Mouse (Mus musculus) stomach, embryonic 15.5 days (tissue): Measurements from ENCODE around the gene Ap2b1. TPM values are rescaled to one million over a fixed set of nuclear protein-coding genes. Genes with fewer than 3 reads are reported as not detected.

Source experiments
- ATAC-seq: fragments of 200-750 bp; cut with Nextera tagmentation; 2 replicates; pipeline ENCODE4 v1.8.0; 2017; ENCODE audit warnings: low read depth, moderate number of reproducible peaks, moderate TSS enrichment; ENCODE audit not compliant: insufficient read depth, low FRiP score
- H3K27ac ChIP-seq: fragments of 300-500 bp; sonication (generic); 2 replicates; pipeline ENCODE4 v1.5.1; 2015; ENCODE audit warnings: mild to moderate bottlenecking, inconsistent platforms
- H3K27me3 ChIP-seq: fragments of 300-500 bp; sonication (generic); replicated peaks from 2 replicates; pipeline ENCODE4 v1.6.1; 2015; ENCODE audit warnings: inconsistent platforms
- H3K36me3 ChIP-seq: fragments of 300-500 bp; sonication (generic); 2 replicates; pipeline ENCODE4 v1.6.1; 2015; ENCODE audit warnings: inconsistent platforms
- H3K4me1 ChIP-seq: fragments of 300-500 bp; sonication (generic); 2 replicates; pipeline ENCODE4 v1.6.1; 2015; ENCODE audit warnings: inconsistent platforms
- H3K4me2 ChIP-seq: fragments of 300-500 bp; sonication (generic); 2 replicates; pipeline ENCODE4 v1.6.1; 2015; ENCODE audit warnings: mild to moderate bottlenecking, inconsistent platforms
- H3K4me3 ChIP-seq: fragments of 300-500 bp; sonication (generic); replicated peaks from 2 replicates; pipeline ENCODE4 v1.5.1; 2015; ENCODE audit warnings: inconsistent platforms
- H3K9ac ChIP-seq: fragments of 300-500 bp; sonication (generic); 2 replicates; pipeline ENCODE4 v1.6.1; 2015; ENCODE audit warnings: inconsistent platforms
- H3K9me3 ChIP-seq: fragments of 300-500 bp; sonication (generic); 2 replicates; pipeline ENCODE4 v1.6.1; 2016; ENCODE audit warnings: inconsistent platforms
- WGBS: fragments of 180-500 bp; shearing (Covaris S2); methylation state at CpG from one replicate; pipeline ENCODE4 v1.1.7; 2015; 5-methylcytosine and 5-hydroxymethylcytosine counted together
- polyA plus RNA-seq: library from polyadenylated mRNA; unstranded; fragments of >200 nt; fragmentation: Nextera tagmentation; extraction: Ambion mirVana; gene quantifications from 2 replicates; pipeline ENCODE4 v1.2.1, GENCODE M21; 2015

Gene Ap2b1
- polyA plus RNA-seq, 1 experiment from 2014 or later = 42.3 TPM

DNA sequence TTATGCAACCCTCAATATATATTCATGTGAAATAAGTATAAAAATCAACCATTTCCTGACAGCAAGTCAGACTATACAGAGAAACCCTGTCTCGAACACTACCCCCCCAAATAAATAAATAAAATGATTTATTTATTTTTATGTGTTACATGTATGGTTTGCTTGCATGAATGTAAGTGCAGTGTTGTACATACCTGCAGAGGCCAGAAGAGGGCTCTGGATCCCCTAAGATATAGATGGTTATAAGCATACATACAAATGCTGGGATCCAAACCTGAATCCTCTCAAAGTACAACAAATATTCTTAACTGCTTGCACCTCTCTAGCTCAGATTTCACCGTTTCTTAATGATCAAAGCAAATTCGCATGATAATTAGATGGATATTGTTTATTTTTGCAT lies 58.6 kb downstream of the Ap2b1 start:
- 69% methylated on average over 3 of the region's 3 CpGs for WGBS
- no peaks in the 10 kb centered on the region for H3K27me3 ChIP-seq
- ATAC-seq = no peak
- no peak overlapping the region for H3K9ac ChIP-seq
- no peaks in the 10 kb centered on the region for H3K9me3 ChIP-seq
- H3K4me1 ChIP-seq = no peaks in the 10 kb centered on the region
- no peak overlapping the region for H3K4me3 ChIP-seq
- H3K4me2 ChIP-seq = no peak overlapping the region
- H3K36me3 ChIP-seq = peaks cover 6% of the 10 kb centered on the region; the same call in 1 of the 2 replicates
- H3K27ac ChIP-seq = no peak overlapping the region

GRCm38 (mm10) chr11:83364656-83365055 lies 65.8 kb downstream of the Ap2b1 start:
- no peak overlapping the region for H3K9ac ChIP-seq
- H3K36me3 ChIP-seq = peaks cover 19% of the 10 kb centered on the region
- 94% methylated on average over 6 of the region's 6 CpGs for WGBS
- H3K27me3 ChIP-seq = no peaks in the 10 kb centered on the region
- no peak for ATAC-seq
- no peaks in the 10 kb centered on the region for H3K9me3 ChIP-seq
- no peak overlapping the region for H3K4me3 ChIP-seq
- H3K4me2 ChIP-seq = no peak overlapping the region
- H3K4me1 ChIP-seq = no peaks in the 10 kb centered on the region
- H3K27ac ChIP-seq = no peak overlapping the region

GRCm38 (mm10) chr11:83371267-83371666 lies 72.4 kb downstream of the Ap2b1 start:
- Histone ChIP-seq H3K4me3 (no peak overlapping the region), H3K36me3 (peaks cover 33% of the 10 kb centered on the region), H3K27ac (no peak overlapping the region), H3K9ac (no peak overlapping the region), H3K4me2 (no peak overlapping the region), H3K4me1 (no peaks in the 10 kb centered on the region), H3K9me3 (no peaks in the 10 kb centered on the region), H3K27me3 (no peaks in the 10 kb centered on the region)
- no peak for ATAC-seq
- WGBS = 93% methylated on average over 4 of the region's 4 CpGs

DNA sequence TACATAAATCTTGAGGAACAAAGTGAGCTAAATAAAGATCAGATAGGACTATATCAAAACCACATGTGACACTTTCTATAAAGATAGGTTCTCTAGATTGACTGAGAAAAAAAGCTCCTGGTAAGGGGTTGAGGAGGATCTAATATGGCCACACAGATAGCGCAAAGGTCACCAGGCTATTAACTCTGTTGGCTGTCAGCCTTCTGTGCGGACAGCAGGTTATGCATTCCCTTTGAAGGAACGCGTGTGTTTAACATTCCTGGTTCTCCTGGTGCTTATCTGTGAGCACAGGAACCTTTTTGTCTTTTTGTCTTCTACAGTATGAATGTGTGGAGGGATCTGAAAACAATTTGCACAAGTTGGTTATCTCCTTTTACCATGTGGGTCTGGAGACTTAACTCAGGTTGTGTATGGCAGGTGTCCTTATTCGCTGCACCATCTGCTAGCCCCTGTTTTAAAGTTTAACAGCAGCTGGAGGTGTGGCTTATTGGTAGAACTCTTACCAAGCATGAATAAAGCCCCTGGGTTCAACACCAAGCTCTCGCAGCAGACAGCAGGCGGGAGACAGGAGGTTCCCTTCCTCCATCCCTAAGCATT lies 81.0 kb downstream of the Ap2b1 start:
- no peak overlapping the region for H3K9ac ChIP-seq
- no peak overlapping the region for H3K4me3 ChIP-seq
- ATAC-seq = no peak
- no peaks in the 10 kb centered on the region for H3K4me1 ChIP-seq
- H3K9me3 ChIP-seq = no peaks in the 10 kb centered on the region
- H3K4me2 ChIP-seq = no peak overlapping the region
- H3K36me3 ChIP-seq = 0 out of 2 replicates have a peak, but pooled peaks cover 5% of the 10 kb centered on the region
- H3K27ac ChIP-seq = no peak overlapping the region
- 63% methylated on average over 7 of the region's 7 CpGs for WGBS
- H3K27me3 ChIP-seq = no peaks in the 10 kb centered on the region

DNA sequence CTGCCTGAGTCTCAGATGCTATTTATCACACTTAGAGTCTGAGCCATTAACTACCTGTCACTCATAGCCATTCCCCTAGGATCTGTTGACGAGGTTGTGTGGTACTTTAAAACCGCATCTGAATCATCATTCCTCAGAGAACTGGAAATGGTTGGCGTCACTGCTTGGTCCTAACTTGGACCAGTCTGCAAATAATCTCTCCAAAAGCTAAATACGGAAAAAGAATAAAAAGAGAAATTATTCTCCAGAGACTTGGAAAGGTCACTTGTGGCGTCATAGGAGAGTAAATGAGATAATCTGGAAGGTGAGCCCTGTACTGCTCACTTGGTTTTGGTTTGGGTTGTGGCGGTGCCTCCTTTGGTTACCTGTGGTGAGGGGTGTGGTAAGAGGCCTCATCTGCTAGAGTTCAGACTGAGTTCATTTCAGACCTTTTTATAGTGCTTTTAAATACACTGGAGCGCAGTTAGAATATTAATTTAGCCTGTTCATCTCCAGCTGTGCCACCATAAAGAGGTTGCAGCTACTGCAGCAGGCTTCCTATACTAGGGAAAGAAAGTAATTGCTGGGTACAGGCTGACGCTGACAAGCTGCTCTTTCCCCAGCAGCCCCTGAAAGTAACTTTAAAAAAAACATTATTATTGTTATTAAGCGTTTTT lies 84.2 kb downstream of the Ap2b1 start:
- H3K27ac ChIP-seq = no peak overlapping the region
- no peaks in the 10 kb centered on the region for H3K9me3 ChIP-seq
- H3K27me3 ChIP-seq = no peaks in the 10 kb centered on the region
- WGBS = 67% methylated on average over 9 of the region's 9 CpGs
- H3K4me3 ChIP-seq = no peak overlapping the region
- ATAC-seq = no peak
- H3K36me3 ChIP-seq = no peaks in the 10 kb centered on the region
- no peak overlapping the region for H3K4me2 ChIP-seq
- H3K4me1 ChIP-seq = no peaks in the 10 kb centered on the region
- no peak overlapping the region for H3K9ac ChIP-seq

DNA sequence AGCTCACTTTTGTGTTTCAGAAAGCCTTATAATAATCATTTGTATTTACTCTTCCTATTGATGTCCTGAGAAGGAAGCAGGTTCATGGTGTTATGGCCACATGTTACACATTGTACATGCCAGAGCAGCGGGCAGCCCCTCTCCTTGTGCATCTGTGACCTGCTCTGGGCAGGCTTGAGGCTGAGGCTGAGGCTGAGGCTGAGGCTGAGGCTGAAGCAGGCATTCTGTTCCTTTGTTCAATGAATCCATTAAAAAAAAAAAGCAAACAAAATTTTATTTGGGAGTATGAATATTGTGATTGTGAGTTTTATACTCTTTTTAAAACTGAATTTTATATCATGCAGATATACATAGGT lies 84.7 kb downstream of the Ap2b1 start:
- H3K27ac ChIP-seq = no peak overlapping the region
- no peak overlapping the region for H3K4me3 ChIP-seq
- H3K27me3 ChIP-seq = no peaks in the 10 kb centered on the region
- 85% methylated on average over 1 of the region's 1 CpGs for WGBS
- no peak overlapping the region for H3K9ac ChIP-seq
- no peaks in the 10 kb centered on the region for H3K9me3 ChIP-seq
- no peak for ATAC-seq
- no peak overlapping the region for H3K4me2 ChIP-seq
- H3K4me1 ChIP-seq = no peaks in the 10 kb centered on the region
- H3K36me3 ChIP-seq = no peaks in the 10 kb centered on the region

GRCm38 (mm10) chr11:83393062-83393461 lies 94.2 kb downstream of the Ap2b1 start:
- H3K4me1 ChIP-seq = no peaks in the 10 kb centered on the region
- no peak overlapping the region for H3K4me3 ChIP-seq
- no peak overlapping the region for H3K4me2 ChIP-seq
- ATAC-seq = no peak
- no peaks in the 10 kb centered on the region for H3K9me3 ChIP-seq
- WGBS = 87% methylated on average over 4 of the region's 4 CpGs
- no peak overlapping the region for H3K27ac ChIP-seq
- H3K36me3 ChIP-seq = 0 out of 2 replicates have a peak, but pooled peaks cover 22% of the 10 kb centered on the region
- no peak overlapping the region for H3K9ac ChIP-seq
- H3K27me3 ChIP-seq = no peaks in the 10 kb centered on the region

DNA sequence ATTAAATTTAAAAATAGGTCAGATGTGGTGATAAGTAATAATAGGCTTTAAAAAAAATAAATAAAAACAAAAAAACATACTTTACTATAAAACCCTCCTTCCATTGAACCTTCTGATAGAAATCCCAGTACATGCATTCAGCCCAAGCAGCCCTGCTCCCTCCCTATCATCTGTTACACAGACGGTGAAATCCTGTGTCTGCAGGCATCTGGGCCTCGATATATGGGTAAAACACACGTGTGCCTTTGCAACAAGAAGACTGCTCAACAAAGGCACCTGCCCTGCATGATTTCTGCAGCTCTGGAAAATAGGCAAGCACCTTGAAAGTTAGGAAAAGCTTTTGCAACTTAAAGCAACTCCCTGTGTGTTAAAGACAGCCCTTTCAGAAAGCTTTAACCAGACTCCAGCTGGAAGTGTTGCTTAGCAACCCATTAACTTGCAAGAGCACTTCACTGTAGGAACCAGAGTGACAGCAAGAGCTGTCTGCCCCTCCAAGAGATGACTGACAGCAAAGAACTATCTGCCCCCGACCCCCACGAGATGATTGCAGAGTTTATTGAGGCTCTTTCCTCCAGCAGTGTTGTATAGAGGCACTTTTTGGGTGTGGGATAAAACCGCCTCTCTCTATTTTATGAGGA lies 96.1 kb downstream of the Ap2b1 start:
- Histone ChIP-seq H3K27me3 (no peaks in the 10 kb centered on the region), H3K9me3 (no peaks in the 10 kb centered on the region), H3K4me3 (no peak overlapping the region), H3K36me3 (peaks cover 29% of the 10 kb centered on the region), H3K9ac (no peak overlapping the region), H3K4me2 (no peak overlapping the region), H3K27ac (no peak overlapping the region), H3K4me1 (no peaks in the 10 kb centered on the region)
- WGBS = 64% methylated on average over 6 of the region's 6 CpGs
- ATAC-seq = no peak

DNA sequence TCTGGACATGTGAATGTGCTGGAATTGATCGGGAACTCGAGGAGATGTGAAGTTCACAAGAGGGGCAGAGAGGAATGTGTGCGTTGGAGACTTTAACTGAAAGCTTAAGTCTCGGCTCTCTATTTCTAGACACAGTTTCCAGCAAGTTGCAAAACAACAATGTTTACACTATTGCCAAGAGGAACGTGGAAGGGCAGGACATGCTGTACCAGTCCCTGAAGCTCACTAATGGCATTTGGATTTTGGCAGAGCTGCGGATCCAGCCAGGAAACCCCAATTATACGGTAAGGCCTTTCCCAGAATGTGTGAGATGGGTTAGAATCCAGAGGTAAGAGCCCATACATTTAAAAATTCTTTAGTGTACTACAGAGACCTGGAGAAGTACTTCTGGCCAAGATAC lies 98.8 kb downstream of the Ap2b1 start:
- no peak for ATAC-seq
- Histone ChIP-seq H3K36me3 (peaks cover 28% of the 10 kb centered on the region), H3K9ac (no peak overlapping the region), H3K4me1 (no peaks in the 10 kb centered on the region), H3K9me3 (no peaks in the 10 kb centered on the region), H3K27me3 (no peaks in the 10 kb centered on the region), H3K4me2 (no peak overlapping the region), H3K27ac (no peak overlapping the region), H3K4me3 (no peak overlapping the region)
- 87% methylated on average over 7 of the region's 7 CpGs for WGBS

GRCm38 (mm10) chr11:83398724-83399123 lies 99.9 kb downstream of the Ap2b1 start:
- WGBS = 75% methylated on average over 5 of the region's 5 CpGs

DNA sequence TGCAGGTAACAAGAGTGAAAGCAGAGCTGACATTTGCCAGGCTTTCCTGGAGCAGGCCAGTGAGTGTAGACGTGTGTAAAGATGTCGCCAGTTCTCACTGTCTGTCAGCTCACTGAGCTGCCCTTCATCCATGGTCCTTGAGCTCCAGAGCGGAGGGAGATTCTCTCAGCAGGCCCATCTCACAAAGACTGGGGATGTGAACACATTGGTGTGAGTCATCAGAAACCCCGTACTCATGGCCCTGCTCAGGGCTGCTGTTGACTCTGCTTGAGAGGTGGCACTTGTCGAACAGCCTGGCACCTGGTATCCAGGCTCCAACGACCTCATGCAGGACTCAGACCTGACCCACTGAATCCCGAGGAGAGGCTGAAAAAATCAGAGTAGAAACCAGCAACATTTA lies 105.0 kb downstream of the Ap2b1 start:
- Histone ChIP-seq H3K9ac (no peak overlapping the region), H3K36me3 (peaks cover 10% of the 10 kb centered on the region), H3K4me3 (no peak overlapping the region), H3K27me3 (no peaks in the 10 kb centered on the region), H3K27ac (no peak overlapping the region), H3K9me3 (no peaks in the 10 kb centered on the region), H3K4me2 (no peak overlapping the region), H3K4me1 (no peaks in the 10 kb centered on the region)
- WGBS = 75% methylated on average over 7 of the region's 7 CpGs
- no peak for ATAC-seq

More at GRCm38 (mm10) chr11:83398724-83399123, 99.9 kb downstream of the Ap2b1 start:
- Histone ChIP-seq H3K4me3 (no peak overlapping the region), H3K4me2 (no peak overlapping the region), H3K27me3 (no peaks in the 10 kb centered on the region), H3K36me3 (peaks cover 33% of the 10 kb centered on the region), H3K9me3 (no peaks in the 10 kb centered on the region), H3K27ac (no peak overlapping the region), H3K4me1 (no peaks in the 10 kb centered on the region), H3K9ac (no peak overlapping the region)
- no peak for ATAC-seq

DNA sequence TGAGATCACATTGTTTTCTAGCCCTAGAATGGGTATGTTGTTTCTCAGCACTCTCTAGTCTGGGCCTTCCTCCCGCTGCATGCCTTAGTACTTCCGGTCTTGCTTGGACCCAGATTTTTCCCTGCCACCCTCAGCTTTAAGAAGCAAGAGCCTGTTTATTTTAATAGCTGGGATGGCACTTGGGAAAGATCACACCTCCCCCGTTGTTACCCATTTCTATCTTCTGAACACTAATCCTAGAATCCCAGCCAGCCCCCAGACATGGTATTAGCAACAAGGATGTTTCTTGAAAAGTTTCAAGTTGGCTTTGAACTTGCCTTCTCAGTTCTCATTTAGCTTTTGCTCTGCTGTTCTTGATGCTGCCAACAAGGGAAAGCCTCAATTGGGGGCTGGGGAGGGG lies 107.6 kb downstream of the Ap2b1 start:
- H3K4me3 ChIP-seq = no peak overlapping the region
- H3K9me3 ChIP-seq = no peaks in the 10 kb centered on the region
- H3K4me2 ChIP-seq = no peak overlapping the region
- peaks cover 10% of the 10 kb centered on the region; the same call in 1 of the 2 replicates for H3K36me3 ChIP-seq
- WGBS = 60% methylated on average over 3 of the region's 3 CpGs
- no peak for ATAC-seq
- H3K27ac ChIP-seq = no peak overlapping the region
- H3K9ac ChIP-seq = no peak overlapping the region
- H3K27me3 ChIP-seq = no peaks in the 10 kb centered on the region; the same call in 1 of the 2 replicates
- H3K4me1 ChIP-seq = peaks cover 5% of the 10 kb centered on the region
